Mouse (Mus musculus) hindbrain, embryonic 11.5 days (tissue): ENCODE results near the gene Kat5. TPM values are rescaled to one million over a fixed set of nuclear protein-coding genes. Genes with fewer than 3 reads are reported as not detected.

Experiments
- ATAC-seq: fragments of 200-750 bp; cut with Nextera tagmentation; 2 replicates; pipeline ENCODE4 v1.8.0; 2017; ENCODE audit warnings: mild to moderate bottlenecking, moderate TSS enrichment, moderate library complexity; ENCODE audit not compliant: low FRiP score
- DNase-seq: peaks from one replicate; pipeline ENCODE4 v3.0.0-alpha.2; 2015; ENCODE audit warnings: low spot score
- H3K27ac ChIP-seq: fragments of 300-500 bp; sonication (generic); 2 replicates; pipeline ENCODE4 v1.5.1; 2014; ENCODE audit warnings: mild to moderate bottlenecking, low read depth, low read length
- H3K27me3 ChIP-seq: fragments of 300-500 bp; sonication (generic); 2 replicates; pipeline ENCODE4 v1.6.1; 2014; ENCODE audit warnings: mild to moderate bottlenecking, low read length, moderate library complexity, mixed read lengths; ENCODE audit not compliant: control insufficient read depth, insufficient read depth
- H3K36me3 ChIP-seq: fragments of 300-500 bp; sonication (generic); 2 replicates; pipeline ENCODE4 v1.6.1; 2014; ENCODE audit warnings: mild to moderate bottlenecking, low read length, moderate library complexity, mixed read lengths; ENCODE audit not compliant: control insufficient read depth, insufficient read depth
- H3K4me1 ChIP-seq: fragments of 300-500 bp; sonication (generic); replicated peaks from 2 replicates; pipeline ENCODE4 v1.6.1; 2014; ENCODE audit warnings: low read length, mixed read lengths; ENCODE audit not compliant: control insufficient read depth, insufficient read depth
- H3K4me2 ChIP-seq: fragments of 300-500 bp; sonication (generic); replicated peaks from 2 replicates; pipeline ENCODE4 v1.6.1; 2014; ENCODE audit warnings: mild to moderate bottlenecking, low read depth, low read length
- H3K4me3 ChIP-seq: fragments of 300-500 bp; sonication (generic); 2 replicates; pipeline ENCODE4 v1.5.1; 2014; ENCODE audit warnings: low read depth, low read length
- H3K9ac ChIP-seq: fragments of 300-500 bp; sonication (generic); 2 replicates; pipeline ENCODE4 v1.6.1; 2014; ENCODE audit warnings: low read depth, low read length
- H3K9me3 ChIP-seq: fragments of 300-500 bp; sonication (generic); 2 replicates; pipeline ENCODE4 v1.6.1; 2016; ENCODE audit warnings: low read length; ENCODE audit not compliant: control insufficient read depth
- WGBS: fragments of 180-500 bp; shearing (Covaris S2); extraction: QIAGEN DNeasy Blood & Tissue Kit; methylation state at CpG from one replicate; pipeline ENCODE4 v1.1.7; 2014; 5-methylcytosine and 5-hydroxymethylcytosine counted together
- polyA plus RNA-seq: library from polyadenylated mRNA; unstranded; fragments of >200 nt; fragmentation: Nextera tagmentation; extraction: Ambion mirVana; gene quantifications from 2 replicates; pipeline ENCODE4 v1.2.1, GENCODE M21; 2014

The Kat5 gene
- polyA plus RNA-seq, 1 experiment from 2014 or later: 36.9 TPM

- Histone ChIP-seq H3K9me3 (no peaks in the 10 kb centered on the region), H3K36me3 (no peaks in the 10 kb centered on the region), H3K4me1 (peaks cover 4% of the 10 kb centered on the region; the same call in 1 of the 2 replicates), H3K4me3 (no peak overlapping the region), H3K9ac (no peak overlapping the region), H3K27ac (no peak overlapping the region), H3K27me3 (0 out of 2 replicates have a peak, but pooled peaks cover 2% of the 10 kb centered on the region), H3K4me2 (no peak overlapping the region)
- DNase-seq: no peak
- ATAC-seq: no peak
- 79% methylated on average over 1 of the region's 1 CpGs for WGBS
Observed at GRCm38 (mm10) chr19:5611973-5612372, 1.9 kb upstream of the Kat5 start.

DNA sequence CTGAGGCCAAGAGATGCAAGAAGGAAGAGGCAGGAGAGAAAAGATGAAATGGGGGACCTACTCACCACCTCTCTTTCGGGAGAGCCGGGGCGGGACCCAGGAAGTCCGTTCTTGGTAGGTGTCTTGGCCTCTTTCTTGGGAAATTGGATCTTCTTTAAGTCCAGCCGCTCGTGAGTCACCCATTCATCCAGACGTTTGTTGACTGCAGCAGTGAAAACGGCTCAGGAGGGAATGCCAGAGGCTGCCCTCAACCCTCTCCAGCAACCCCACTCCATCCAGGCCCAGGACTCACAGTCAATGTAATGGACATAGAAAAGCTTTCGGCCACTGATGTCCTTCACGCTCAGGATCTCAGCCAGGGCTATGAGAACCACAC lies 878 bp downstream of the Kat5 start:
- H3K9ac ChIP-seq: peak overlapping the region; percentile 91
- H3K4me2 ChIP-seq: peak overlapping the region; percentile 66
- H3K36me3 ChIP-seq: peaks cover 5% of the 10 kb centered on the region
- peak overlapping the region; percentile 98 for H3K27ac ChIP-seq
- no peaks in the 10 kb centered on the region for H3K27me3 ChIP-seq
- WGBS: 69% methylated on average over 10 of the region's 10 CpGs
- DNase-seq (no peak), ATAC-seq (no peak)
- no peaks in the 10 kb centered on the region for H3K9me3 ChIP-seq
- H3K4me3 ChIP-seq: peak overlapping the region; percentile 71
- peaks cover 4% of the 10 kb centered on the region; the same call in 1 of the 2 replicates for H3K4me1 ChIP-seq

GRCm38 (mm10) chr19:5608707-5609106 lies 1.3 kb downstream of the Kat5 start:
- Histone ChIP-seq H3K27ac (no peak overlapping the region), H3K27me3 (no peaks in the 10 kb centered on the region), H3K4me1 (peaks cover 4% of the 10 kb centered on the region; the same call in 1 of the 2 replicates), H3K9ac (no peak overlapping the region), H3K4me2 (peak overlapping the region; percentile 66), H3K9me3 (no peaks in the 10 kb centered on the region), H3K4me3 (peak overlapping the region; percentile 71), H3K36me3 (peaks cover 9% of the 10 kb centered on the region)
- ATAC-seq: no peak
- DNase-seq: no peak
- 98% methylated on average over 13 of the region's 13 CpGs for WGBS

DNA sequence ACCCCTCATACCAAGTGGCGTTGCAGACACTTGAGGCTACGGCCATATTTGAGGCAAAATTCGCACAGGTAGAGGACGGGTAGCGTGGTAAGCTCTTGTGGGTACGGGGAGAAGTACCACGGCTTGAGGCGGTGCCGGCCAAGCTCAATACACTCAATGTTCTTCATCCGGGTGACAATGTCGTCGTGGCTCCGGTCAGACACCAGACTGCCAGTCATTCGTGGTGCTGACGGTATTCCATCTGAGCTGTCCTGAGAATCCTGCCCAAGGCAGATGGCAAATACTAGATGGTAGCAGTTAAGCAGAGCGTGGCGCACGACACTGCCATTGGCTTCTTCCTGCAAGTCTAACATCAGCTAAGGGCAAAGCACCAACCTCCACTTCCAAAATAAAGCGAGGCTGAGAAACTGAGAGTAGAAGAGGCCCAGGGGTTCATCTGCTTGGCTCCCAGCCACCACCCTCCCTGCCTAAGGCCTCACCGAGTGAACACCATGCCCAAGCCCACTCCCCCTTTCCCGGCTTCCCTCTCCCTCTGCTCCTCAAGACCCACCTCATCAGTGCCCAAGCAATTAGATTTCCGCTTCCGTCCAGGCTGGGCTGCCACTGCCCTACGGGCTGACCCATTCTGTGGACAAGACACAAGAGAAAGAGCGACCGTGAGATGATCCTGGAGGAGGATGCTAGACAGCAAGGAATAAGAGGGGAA lies 2.2 kb downstream of the Kat5 start:
- H3K36me3 ChIP-seq: peaks cover 9% of the 10 kb centered on the region
- H3K4me1 ChIP-seq: peaks cover 4% of the 10 kb centered on the region; the same call in 1 of the 2 replicates
- DNase-seq (no peak), ATAC-seq (no peak)
- no peaks in the 10 kb centered on the region for H3K9me3 ChIP-seq
- 94% methylated on average over 26 of the region's 26 CpGs for WGBS
- H3K27ac ChIP-seq: no peak overlapping the region
- H3K4me3 ChIP-seq: no peak overlapping the region
- no peak overlapping the region for H3K9ac ChIP-seq
- no peak overlapping the region for H3K4me2 ChIP-seq
- no peaks in the 10 kb centered on the region for H3K27me3 ChIP-seq

DNA sequence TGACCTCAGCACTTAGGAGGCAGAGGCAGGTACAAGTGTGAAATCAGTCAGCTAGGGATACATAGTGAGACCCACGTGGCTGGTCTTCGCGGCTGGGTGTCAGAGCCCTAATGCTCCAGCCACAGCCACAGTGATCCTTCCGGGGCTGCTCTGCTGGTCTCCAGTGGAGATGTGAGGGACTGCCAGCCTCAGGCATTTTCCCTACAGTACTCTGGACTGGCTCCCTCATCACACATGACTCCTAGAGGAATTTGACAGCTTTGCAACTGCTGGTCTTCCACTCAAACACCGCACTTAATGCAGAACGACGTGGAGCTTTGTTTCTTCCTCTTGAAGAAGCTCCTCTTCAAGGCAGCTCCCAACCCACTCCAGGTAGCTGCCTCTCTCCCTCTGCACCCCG lies 3.8 kb downstream of the Kat5 start:
- Histone ChIP-seq H3K9ac (no peak overlapping the region), H3K4me1 (peaks cover 4% of the 10 kb centered on the region), H3K9me3 (no peaks in the 10 kb centered on the region), H3K36me3 (peaks cover 9% of the 10 kb centered on the region), H3K27ac (no peak overlapping the region), H3K4me2 (no peak overlapping the region), H3K27me3 (no peaks in the 10 kb centered on the region), H3K4me3 (no peak overlapping the region)
- ATAC-seq (no peak), DNase-seq (no peak)
- 87% methylated on average over 8 of the region's 8 CpGs for WGBS

DNA sequence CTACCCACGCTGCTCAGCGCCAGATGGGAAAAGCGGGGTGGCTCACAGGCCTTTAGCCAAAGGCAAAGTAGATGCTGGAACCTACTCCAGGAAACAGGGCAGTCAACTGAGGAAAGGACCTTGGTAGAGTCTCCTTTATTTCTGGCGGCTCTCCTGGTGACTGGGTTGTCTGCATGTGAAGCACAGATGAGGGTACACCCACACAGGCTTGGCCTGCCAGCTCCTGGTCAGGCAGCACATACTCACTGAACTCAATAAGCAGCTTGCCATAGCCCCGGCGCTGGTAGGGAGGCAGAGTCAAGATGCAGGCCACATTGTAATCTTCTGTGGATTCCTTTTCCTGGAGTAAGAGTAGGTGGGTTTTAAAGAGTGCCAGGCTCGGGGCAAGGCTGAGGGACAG lies 4.9 kb downstream of the Kat5 start:
- WGBS: 91% methylated on average over 7 of the region's 7 CpGs
- Histone ChIP-seq H3K4me3 (no peak overlapping the region), H3K9me3 (no peaks in the 10 kb centered on the region), H3K9ac (no peak overlapping the region), H3K36me3 (peaks cover 9% of the 10 kb centered on the region), H3K27ac (no peak overlapping the region), H3K4me1 (no peaks in the 10 kb centered on the region; the same call in none of the 2 replicates), H3K4me2 (no peak overlapping the region), H3K27me3 (no peaks in the 10 kb centered on the region)
- no peak for ATAC-seq
- DNase-seq: no peak

DNA sequence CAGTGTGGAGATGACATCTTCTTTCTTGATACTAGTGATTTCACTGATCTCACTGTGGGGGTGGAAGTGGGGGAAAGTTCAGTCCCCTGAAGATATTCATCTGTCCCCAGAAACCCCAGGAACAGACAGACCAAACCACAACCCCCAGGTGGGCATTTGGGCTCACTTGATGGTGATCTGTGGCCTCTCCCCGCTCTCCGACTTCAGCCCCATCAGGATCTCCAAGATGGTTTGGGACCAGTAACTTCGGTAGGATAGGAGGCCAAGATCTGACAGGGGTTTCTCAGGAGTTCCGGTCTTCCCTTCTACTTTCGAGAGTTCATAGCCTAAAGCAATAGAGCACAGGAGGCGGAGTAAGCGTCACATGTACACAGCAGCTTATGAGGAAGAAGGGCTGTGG lies 6.4 kb downstream of the Kat5 start:
- DNase-seq (no peak), ATAC-seq (no peak)
- H3K9ac ChIP-seq: 0 out of 2 replicates have a peak overlapping the region, but pooled peaks have one; percentile 8
- peaks cover 9% of the 10 kb centered on the region for H3K36me3 ChIP-seq
- WGBS: 89% methylated on average over 7 of the region's 7 CpGs
- no peak overlapping the region for H3K4me2 ChIP-seq
- no peaks in the 10 kb centered on the region for H3K9me3 ChIP-seq
- no peaks in the 10 kb centered on the region for H3K27me3 ChIP-seq
- H3K4me3 ChIP-seq: no peak overlapping the region
- H3K27ac ChIP-seq: no peak overlapping the region
- no peaks in the 10 kb centered on the region; the same call in none of the 2 replicates for H3K4me1 ChIP-seq

GRCm38 (mm10) chr19:5601752-5602541 lies 8.1 kb downstream of the Kat5 start, which contains the start of gene Rnaseh2c:
Gene Rnaseh2c (plus strand): TSS chr19:5601873.
- Histone ChIP-seq H3K27me3 (no peaks in the 10 kb centered on the region), H3K9me3 (no peaks in the 10 kb centered on the region), H3K9ac (peak within 1 kb of the TSS; percentile 94), H3K27ac (peak within 1 kb of the TSS; percentile 82), H3K4me2 (peak within 1 kb of the TSS; percentile 91), H3K36me3 (peaks cover 9% of the 10 kb centered on the region), H3K4me1 (no peaks in the 10 kb centered on the region; the same call in 1 of the 2 replicates), H3K4me3 (peak within 1 kb of the TSS; percentile 94)
- WGBS: under 1% methylated on average over 64 of the region's 64 CpGs
- ATAC-seq (peak; percentile 84), DNase-seq (peak; percentile 81)
